Mouse (Mus musculus) olfactory bulb, adult 2 months (tissue): ENCODE measurements around the gene Patz1.

Experiments used
- CTCF ChIP-seq: fragments of 200-500 bp; IDR thresholded peaks from 2 replicates; pipeline ENCODE4 v1.5.1; 2012; ENCODE audit warnings: low read depth, mild to moderate bottlenecking, low read length, moderate library complexity; ENCODE audit not compliant: insufficient read depth
- POLR2A ChIP-seq: fragments of 200-500 bp; IDR thresholded peaks from 2 replicates; pipeline ENCODE4 v1.6.1; 2012; ENCODE audit warnings: mild to moderate bottlenecking, low read depth, low read length, moderate library complexity; ENCODE audit not compliant: insufficient read depth

GRCm38 (mm10) chr11:3307875-3308274 is 19.2 kb downstream of the Patz1 start:
- no peak for TF ChIP-seq CTCF
- TF ChIP-seq POLR2A: no peak
